Mouse (Mus musculus) hindbrain, embryonic 12.5 days (tissue): Measurements from ENCODE around the gene Kcnmb4. TPM values are rescaled to one million over a fixed set of nuclear protein-coding genes. Genes with fewer than 3 reads are reported as not detected.
A peak's percentile ranks its signal among the peaks of the same experiment; 100 is the strongest.

ENCODE experiments used
- ATAC-seq: fragments of 200-750 bp; cut with Nextera tagmentation; 2 replicates; pipeline ENCODE4 v1.8.0; 2017; ENCODE audit warnings: moderate TSS enrichment; ENCODE audit not compliant: low FRiP score
- H3K27ac ChIP-seq: fragments of 300-500 bp; sonication (generic); 2 replicates; pipeline ENCODE4 v1.5.1; 2016; ENCODE audit warnings: mild to moderate bottlenecking
- H3K27me3 ChIP-seq: fragments of 300-500 bp; sonication (generic); 2 replicates; pipeline ENCODE4 v1.6.1; 2016; ENCODE audit warnings: mild to moderate bottlenecking
- H3K36me3 ChIP-seq: fragments of 300-500 bp; sonication (generic); 2 replicates; pipeline ENCODE4 v1.6.1; 2016; ENCODE audit warnings: mild to moderate bottlenecking
- H3K4me1 ChIP-seq: fragments of 300-500 bp; sonication (generic); 2 replicates; pipeline ENCODE4 v1.6.1; 2016
- H3K4me2 ChIP-seq: fragments of 300-500 bp; sonication (generic); replicated peaks from 2 replicates; pipeline ENCODE4 v1.6.1; 2016; ENCODE audit warnings: mild to moderate bottlenecking
- H3K4me3 ChIP-seq: fragments of 300-500 bp; sonication (generic); 2 replicates; pipeline ENCODE4 v1.5.1; 2016; ENCODE audit warnings: mild to moderate bottlenecking
- H3K9ac ChIP-seq: fragments of 300-500 bp; sonication (generic); 2 replicates; pipeline ENCODE4 v1.6.1; 2016; ENCODE audit warnings: mild to moderate bottlenecking, moderate library complexity
- H3K9me3 ChIP-seq: fragments of 300-500 bp; sonication (generic); replicated peaks from 2 replicates; pipeline ENCODE4 v1.6.1; 2016; ENCODE audit warnings: mild to moderate bottlenecking
- WGBS: fragments of 180-500 bp; shearing (Covaris S2); methylation state at CpG from one replicate; pipeline ENCODE4 v1.1.7; 2016; 5-methylcytosine and 5-hydroxymethylcytosine counted together
- polyA plus RNA-seq: library from polyadenylated mRNA; unstranded; fragments of >200 nt; fragmentation: Nextera tagmentation; extraction: Ambion mirVana; gene quantifications from 2 replicates; pipeline ENCODE4 v1.2.1, GENCODE M21; 2016

Kcnmb4 gene
- polyA plus RNA-seq, 1 experiment from 2014 or later, result 20.5 TPM

- ATAC-seq, result no peak
- Histone ChIP-seq H3K27me3 (no peaks in the 10 kb centered on the region), H3K9ac (no peak overlapping the region), H3K36me3 (no peaks in the 10 kb centered on the region), H3K4me2 (no peak overlapping the region), H3K9me3 (0 out of 2 replicates have a peak, but pooled peaks cover 6% of the 10 kb centered on the region), H3K4me1 (peaks cover 6% of the 10 kb centered on the region; the same call in 1 of the 2 replicates), H3K27ac (no peak overlapping the region), H3K4me3 (no peak overlapping the region)
- WGBS, result 71% methylated on average over 24 of the region's 24 CpGs
Measured at GRCm38 (mm10) chr10:116418121-116418726, 55.5 kb downstream of the Kcnmb4 start.

- ATAC-seq, result no peak
- H3K27me3 ChIP-seq, result no peaks in the 10 kb centered on the region
- 0 out of 2 replicates have a peak, but pooled peaks cover 6% of the 10 kb centered on the region for H3K9me3 ChIP-seq
- H3K9ac ChIP-seq, result no peak overlapping the region
- no peaks in the 10 kb centered on the region for H3K36me3 ChIP-seq
- no peak overlapping the region for H3K27ac ChIP-seq
- peaks cover 6% of the 10 kb centered on the region; the same call in 1 of the 2 replicates for H3K4me1 ChIP-seq
- WGBS, result 74% methylated on average over 5 of the region's 5 CpGs
- H3K4me2 ChIP-seq, result no peak overlapping the region
- no peak overlapping the region for H3K4me3 ChIP-seq
Measured at GRCm38 (mm10) chr10:116416726-116417125, 57.0 kb downstream of the Kcnmb4 start.

GRCm38 (mm10) chr10:116416142-116416541, 57.5 kb downstream of the Kcnmb4 start:
- 0 out of 2 replicates have a peak, but pooled peaks have one; percentile 38 for ATAC-seq

GRCm38 (mm10) chr10:116410826-116411225, 62.9 kb downstream of the Kcnmb4 start:
- no peak for ATAC-seq
- H3K27ac ChIP-seq, result no peak overlapping the region
- peaks cover 6% of the 10 kb centered on the region; the same call in 1 of the 2 replicates for H3K4me1 ChIP-seq
- no peak overlapping the region for H3K4me2 ChIP-seq
- no peaks in the 10 kb centered on the region for H3K27me3 ChIP-seq
- H3K9ac ChIP-seq, result no peak overlapping the region
- 0 out of 2 replicates have a peak, but pooled peaks cover 6% of the 10 kb centered on the region for H3K9me3 ChIP-seq
- H3K4me3 ChIP-seq, result no peak overlapping the region
- no peaks in the 10 kb centered on the region for H3K36me3 ChIP-seq
- WGBS, result 68% methylated on average over 9 of the region's 9 CpGs

More at GRCm38 (mm10) chr10:116416142-116416541, 57.5 kb downstream of the Kcnmb4 start:
- H3K27me3 ChIP-seq, result no peaks in the 10 kb centered on the region
- H3K9me3 ChIP-seq, result 0 out of 2 replicates have a peak, but pooled peaks cover 6% of the 10 kb centered on the region
- H3K9ac ChIP-seq, result no peak overlapping the region
- H3K4me3 ChIP-seq, result no peak overlapping the region
- WGBS, result 46% methylated on average over 6 of the region's 6 CpGs
- H3K4me1 ChIP-seq, result peaks cover 6% of the 10 kb centered on the region; the same call in 1 of the 2 replicates
- no peak overlapping the region for H3K27ac ChIP-seq
- H3K4me2 ChIP-seq, result no peak overlapping the region
- H3K36me3 ChIP-seq, result no peaks in the 10 kb centered on the region

- Histone ChIP-seq H3K4me1 (peaks cover 6% of the 10 kb centered on the region; the same call in 1 of the 2 replicates), H3K27me3 (no peaks in the 10 kb centered on the region), H3K27ac (no peak overlapping the region), H3K4me2 (no peak overlapping the region), H3K9me3 (no peaks in the 10 kb centered on the region), H3K9ac (no peak overlapping the region), H3K36me3 (no peaks in the 10 kb centered on the region), H3K4me3 (no peak overlapping the region)
- WGBS, result 54% methylated on average over 19 of the region's 19 CpGs
- no peak for ATAC-seq
Measured at GRCm38 (mm10) chr10:116407684-116408359, 65.9 kb downstream of the Kcnmb4 start.

- Histone ChIP-seq H3K9me3 (no peaks in the 10 kb centered on the region), H3K27ac (no peak overlapping the region), H3K9ac (no peak overlapping the region), H3K36me3 (no peaks in the 10 kb centered on the region), H3K4me1 (peaks cover 6% of the 10 kb centered on the region; the same call in 1 of the 2 replicates), H3K4me3 (no peak overlapping the region), H3K4me2 (no peak overlapping the region), H3K27me3 (no peaks in the 10 kb centered on the region)
- ATAC-seq, result no peak
- 92% methylated on average over 6 of the region's 6 CpGs for WGBS
Measured at GRCm38 (mm10) chr10:116405011-116405410, 68.7 kb downstream of the Kcnmb4 start.

- H3K9ac ChIP-seq, result no peak overlapping the region
- H3K27ac ChIP-seq, result no peak overlapping the region
- no peaks in the 10 kb centered on the region for H3K9me3 ChIP-seq
- H3K36me3 ChIP-seq, result no peaks in the 10 kb centered on the region
- WGBS, result 74% methylated on average over 4 of the region's 4 CpGs
- no peaks in the 10 kb centered on the region for H3K27me3 ChIP-seq
- no peak for ATAC-seq
- no peak overlapping the region for H3K4me3 ChIP-seq
- no peak overlapping the region for H3K4me2 ChIP-seq
- peaks cover 6% of the 10 kb centered on the region; the same call in 1 of the 2 replicates for H3K4me1 ChIP-seq
Measured at GRCm38 (mm10) chr10:116403679-116404078, 70.0 kb downstream of the Kcnmb4 start.

- Histone ChIP-seq H3K4me3 (no peak overlapping the region), H3K9ac (no peak overlapping the region), H3K9me3 (no peaks in the 10 kb centered on the region), H3K36me3 (no peaks in the 10 kb centered on the region), H3K4me1 (peaks cover 4% of the 10 kb centered on the region; the same call in 1 of the 2 replicates), H3K4me2 (no peak overlapping the region), H3K27me3 (no peaks in the 10 kb centered on the region), H3K27ac (no peak overlapping the region)
- ATAC-seq, result no peak
- WGBS, result 91% methylated on average over 6 of the region's 6 CpGs
Measured at GRCm38 (mm10) chr10:116402742-116403425, 70.8 kb downstream of the Kcnmb4 start.

GRCm38 (mm10) chr10:116397973-116398372, 75.7 kb downstream of the Kcnmb4 start:
- H3K27me3 ChIP-seq, result 0 out of 2 replicates have a peak, but pooled peaks cover 3% of the 10 kb centered on the region
- no peaks in the 10 kb centered on the region for H3K36me3 ChIP-seq
- WGBS, result 53% methylated on average over 12 of the region's 12 CpGs
- H3K9me3 ChIP-seq, result no peaks in the 10 kb centered on the region
- H3K27ac ChIP-seq, result no peak overlapping the region
- no peak for ATAC-seq
- peak overlapping the region; percentile 6; the same call in 1 of the 2 replicates for H3K4me3 ChIP-seq
- peak overlapping the region; percentile 35; the same call in 1 of the 2 replicates for H3K4me2 ChIP-seq
- H3K4me1 ChIP-seq, result peaks cover 3% of the 10 kb centered on the region; the same call in 1 of the 2 replicates
- H3K9ac ChIP-seq, result no peak overlapping the region

- Histone ChIP-seq H3K9me3 (no peaks in the 10 kb centered on the region), H3K9ac (no peak overlapping the region), H3K4me3 (peak overlapping the region; percentile 6; the same call in 1 of the 2 replicates), H3K27me3 (0 out of 2 replicates have a peak, but pooled peaks cover 3% of the 10 kb centered on the region), H3K27ac (no peak overlapping the region), H3K36me3 (no peaks in the 10 kb centered on the region), H3K4me1 (peaks cover 3% of the 10 kb centered on the region; the same call in 1 of the 2 replicates), H3K4me2 (peak overlapping the region; percentile 35; the same call in 1 of the 2 replicates)
- ATAC-seq, result no peak
- 30% methylated on average over 14 of the region's 14 CpGs for WGBS
Measured at GRCm38 (mm10) chr10:116397573-116397972, 76.1 kb downstream of the Kcnmb4 start.

GRCm38 (mm10) chr10:116396966-116397365, 76.7 kb downstream of the Kcnmb4 start:
- Histone ChIP-seq H3K9ac (no peak overlapping the region), H3K36me3 (no peaks in the 10 kb centered on the region), H3K4me1 (peaks cover 3% of the 10 kb centered on the region; the same call in 1 of the 2 replicates), H3K27me3 (0 out of 2 replicates have a peak, but pooled peaks cover 3% of the 10 kb centered on the region), H3K4me3 (no peak overlapping the region), H3K9me3 (no peaks in the 10 kb centered on the region), H3K27ac (no peak overlapping the region), H3K4me2 (no peak overlapping the region)
- 89% methylated on average over 13 of the region's 13 CpGs for WGBS
- no peak for ATAC-seq

GRCm38 (mm10) chr10:116396279-116396678, 77.4 kb downstream of the Kcnmb4 start:
- no peak for ATAC-seq
- WGBS, result 87% methylated on average over 5 of the region's 5 CpGs
- Histone ChIP-seq H3K4me2 (no peak overlapping the region), H3K36me3 (no peaks in the 10 kb centered on the region), H3K4me1 (peaks cover 3% of the 10 kb centered on the region; the same call in 1 of the 2 replicates), H3K27ac (no peak overlapping the region), H3K9me3 (no peaks in the 10 kb centered on the region), H3K4me3 (no peak overlapping the region), H3K27me3 (0 out of 2 replicates have a peak, but pooled peaks cover 3% of the 10 kb centered on the region), H3K9ac (no peak overlapping the region)
